Mouse (Mus musculus) embryonic fibroblast, embryonic 13.5 days (primary cell): ENCODE results near the gene Dnaaf5.

ENCODE experiments used
- CTCF ChIP-seq: IDR thresholded peaks from 2 replicates; pipeline ENCODE4 v1.5.1; 2011; ENCODE audit warnings: mild to moderate bottlenecking, control low read depth, low read length, moderate library complexity, borderline replicate concordance; ENCODE audit not compliant: insufficient read depth
- POLR2A ChIP-seq: IDR thresholded peaks from 2 replicates; pipeline ENCODE4 v1.6.1; 2011; ENCODE audit warnings: low read depth, mild to moderate bottlenecking, control low read depth, low read length, moderate library complexity

GRCm38 (mm10) chr5:139215184-139215583, 65.2 kb downstream of the Dnaaf5 start:
- no peak for TF ChIP-seq CTCF
- TF ChIP-seq POLR2A, result no peak
